Mouse (Mus musculus): ENCODE measurements around the gene Arhgef16. TPM values are rescaled to one million over a fixed set of nuclear protein-coding genes. Genes with fewer than 3 reads are reported as not detected.
A peak's percentile ranks its signal among the peaks of the same experiment; 100 is the strongest.

Arhgef16 gene
- polyA plus RNA-seq (2014; fragmentation: Nextera tagmentation; extraction: Ambion mirVana), result 2.0 and 3.3 TPM in 2 replicates

GRCm38 (mm10) chr4:154301466-154301881, at the start of gene Arhgef16:
Gene Arhgef16 (minus strand): TSS chr4:154301676.
- 26% methylated on average over 7 of the region's 7 CpGs for WGBS
- H3K27ac ChIP-seq (ENCODE audit: low read depth, low read length), result no peak within 1 kb of the TSS
- H3K4me1 ChIP-seq (ENCODE audit: control insufficient read depth, insufficient read depth, low read length), result peaks cover 4% of the 10 kb centered on the region; the same call in 1 of the 2 replicates
- ATAC-seq (ENCODE audit: insufficient read depth, low FRiP score, low TSS enrichment), result peak; percentile 68
- H3K4me3 ChIP-seq (ENCODE audit: low read depth, low read length), result no peak within 1 kb of the TSS
- H3K9ac ChIP-seq (ENCODE audit: low read length), result no peak within 1 kb of the TSS
- H3K9me3 ChIP-seq (ENCODE audit: control insufficient read depth, low read length), result no peaks in the 10 kb centered on the region
- no peaks in the 10 kb centered on the region for H3K36me3 ChIP-seq (ENCODE audit: control insufficient read depth, insufficient read depth, low read length)
- H3K4me2 ChIP-seq (ENCODE audit: low read depth), result no peak within 1 kb of the TSS
- DNase-seq (ENCODE audit: low spot score), result peak; percentile 69
- peaks cover 28% of the 10 kb centered on the region for H3K27me3 ChIP-seq (ENCODE audit: control insufficient read depth, insufficient read depth, low read length)

DNA sequence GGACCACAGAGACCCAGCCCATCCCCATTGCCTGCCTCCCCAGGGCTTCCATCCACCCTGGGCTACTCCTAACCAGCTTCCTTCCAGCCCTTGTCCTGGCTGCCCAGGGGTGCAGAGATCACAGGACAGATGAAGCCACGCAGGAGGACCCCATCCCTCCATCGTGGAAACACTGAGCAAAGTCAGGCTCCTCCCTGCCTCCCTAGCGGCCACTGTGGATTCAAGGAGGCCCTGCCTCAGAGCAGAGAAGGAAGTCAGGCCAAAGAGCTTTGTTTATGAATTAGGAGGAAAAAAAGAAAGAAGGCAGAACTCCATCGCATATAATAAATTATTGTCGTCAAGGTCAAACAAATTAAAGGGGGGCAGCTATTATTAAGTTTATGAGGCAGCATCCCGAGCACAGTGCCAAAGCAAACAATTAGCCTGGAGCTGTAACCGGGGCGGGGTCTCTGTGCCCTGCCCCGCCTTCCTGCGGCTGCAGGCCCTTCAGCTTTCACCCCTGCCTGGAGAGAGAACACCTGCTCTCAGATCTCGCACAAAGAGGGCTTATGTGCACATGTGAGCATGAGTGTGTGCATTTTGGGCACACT, 46.8 kb upstream of the Arhgef16 start:
- Histone ChIP-seq H3K27ac (ENCODE audit: low read depth, low read length) (no peak overlapping the region), H3K4me3 (ENCODE audit: low read depth, low read length) (no peak overlapping the region), H3K4me1 (ENCODE audit: control insufficient read depth, insufficient read depth, low read length) (peaks cover 21% of the 10 kb centered on the region), H3K9ac (ENCODE audit: low read length) (no peak overlapping the region), H3K4me2 (ENCODE audit: low read depth) (no peak overlapping the region), H3K27me3 (ENCODE audit: control insufficient read depth, insufficient read depth, low read length) (no peaks in the 10 kb centered on the region), H3K36me3 (ENCODE audit: control insufficient read depth, insufficient read depth, low read length) (no peaks in the 10 kb centered on the region), H3K9me3 (ENCODE audit: control insufficient read depth, low read length) (no peaks in the 10 kb centered on the region)
- 51% methylated on average over 11 of the region's 11 CpGs for WGBS
- DNase-seq (ENCODE audit: low spot score), result no peak
- no peak; the same call in 1 of the 2 replicates for ATAC-seq (ENCODE audit: insufficient read depth, low FRiP score, low TSS enrichment)

DNA sequence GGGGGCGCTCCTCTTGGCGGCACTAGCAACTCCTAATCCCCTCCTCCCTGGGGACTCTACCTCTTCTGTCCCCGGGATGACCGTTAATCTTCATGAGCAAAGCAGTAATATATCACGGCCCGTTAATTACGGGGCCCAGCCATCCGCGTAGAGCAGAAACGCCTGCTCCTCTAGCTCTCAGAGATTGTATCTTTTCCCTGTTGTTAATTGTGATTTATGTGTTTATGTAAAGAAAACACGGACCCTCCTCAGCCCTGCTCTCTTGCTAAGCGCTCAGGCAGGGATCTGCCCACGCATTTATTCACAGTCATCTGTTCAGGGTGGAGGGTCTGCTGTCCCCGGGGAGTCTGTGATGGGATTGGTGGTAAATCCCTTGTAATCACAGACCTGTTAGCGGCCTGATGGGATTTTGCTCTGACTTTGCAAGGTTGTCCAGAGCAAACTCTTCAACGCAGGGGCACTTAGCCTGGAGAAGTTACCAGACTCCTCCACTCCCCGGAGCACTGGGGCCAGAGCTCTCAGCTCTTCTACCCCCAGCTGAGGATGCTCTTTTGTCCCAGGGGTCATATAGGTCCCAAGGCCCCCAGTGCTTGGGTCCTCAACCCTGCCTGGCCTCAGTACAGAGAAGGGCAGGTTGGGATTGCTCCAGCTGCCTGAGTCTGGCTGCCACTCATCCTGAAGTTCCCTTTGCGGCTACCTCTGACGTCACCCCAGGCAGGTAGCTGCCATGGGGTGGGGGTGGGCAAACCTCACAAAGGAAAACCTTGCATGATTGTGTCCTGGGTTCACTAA, 45.5 kb upstream of the Arhgef16 start:
- H3K27ac ChIP-seq (ENCODE audit: low read depth, low read length), result peak overlapping the region; percentile 30; the same call in 1 of the 2 replicates
- H3K9ac ChIP-seq (ENCODE audit: low read length), result no peak overlapping the region
- H3K27me3 ChIP-seq (ENCODE audit: control insufficient read depth, insufficient read depth, low read length), result no peaks in the 10 kb centered on the region
- no peaks in the 10 kb centered on the region for H3K36me3 ChIP-seq (ENCODE audit: control insufficient read depth, insufficient read depth, low read length)
- WGBS, result 35% methylated on average over 19 of the region's 19 CpGs
- no peak overlapping the region for H3K4me3 ChIP-seq (ENCODE audit: low read depth, low read length)
- peaks cover 21% of the 10 kb centered on the region for H3K4me1 ChIP-seq (ENCODE audit: control insufficient read depth, insufficient read depth, low read length)
- no peaks in the 10 kb centered on the region for H3K9me3 ChIP-seq (ENCODE audit: control insufficient read depth, low read length)
- DNase-seq (ENCODE audit: low spot score) (peak; percentile 53), ATAC-seq (ENCODE audit: insufficient read depth, low FRiP score, low TSS enrichment) (peak; percentile 45)
- no peak overlapping the region for H3K4me2 ChIP-seq (ENCODE audit: low read depth)

DNA sequence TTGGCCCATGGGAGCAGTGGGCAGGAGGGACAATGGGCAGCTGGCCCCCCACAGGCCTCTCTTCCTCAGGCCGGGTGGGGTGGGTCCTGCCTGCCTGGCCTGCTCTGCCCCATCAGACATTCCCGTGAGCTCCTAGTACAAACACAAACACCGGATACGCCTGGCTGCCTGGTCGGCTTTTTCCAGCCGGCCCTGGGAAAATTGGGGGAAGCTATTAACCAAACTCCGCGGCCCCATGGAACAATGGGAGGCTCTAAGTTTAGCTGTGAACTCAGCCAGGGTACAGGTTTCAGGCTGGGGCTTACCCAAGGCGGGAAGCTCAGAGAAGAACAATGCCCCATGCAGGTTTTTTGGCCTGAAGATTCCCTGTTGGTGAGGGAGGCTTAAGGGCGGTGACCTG, 35.2 kb upstream of the Arhgef16 start:
- Histone ChIP-seq H3K27ac (ENCODE audit: low read depth, low read length) (peak overlapping the region; percentile 4; the same call in 1 of the 2 replicates), H3K4me2 (ENCODE audit: low read depth) (no peak overlapping the region), H3K27me3 (ENCODE audit: control insufficient read depth, insufficient read depth, low read length) (0 out of 2 replicates have a peak, but pooled peaks cover 3% of the 10 kb centered on the region), H3K9ac (ENCODE audit: low read length) (peak overlapping the region; percentile 2; the same call in 1 of the 2 replicates), H3K9me3 (ENCODE audit: control insufficient read depth, low read length) (no peaks in the 10 kb centered on the region), H3K4me1 (ENCODE audit: control insufficient read depth, insufficient read depth, low read length) (peaks cover 37% of the 10 kb centered on the region), H3K4me3 (ENCODE audit: low read depth, low read length) (no peak overlapping the region), H3K36me3 (ENCODE audit: control insufficient read depth, insufficient read depth, low read length) (no peaks in the 10 kb centered on the region)
- no peak for ATAC-seq (ENCODE audit: insufficient read depth, low FRiP score, low TSS enrichment)
- DNase-seq (ENCODE audit: low spot score), result peak; percentile 57
- 19% methylated on average over 10 of the region's 10 CpGs for WGBS

GRCm38 (mm10) chr4:154335761-154336160, 34.3 kb upstream of the Arhgef16 start, which contains the start of gene B230104I21Rik:
Gene B230104I21Rik (plus strand): TSS chr4:154336127.
- ATAC-seq (ENCODE audit: insufficient read depth, low FRiP score, low TSS enrichment) (peak; percentile 39; the same call in 1 of the 2 replicates), DNase-seq (ENCODE audit: low spot score) (no peak)
- Histone ChIP-seq H3K4me2 (ENCODE audit: low read depth) (peak within 1 kb of the TSS; percentile 18), H3K36me3 (ENCODE audit: control insufficient read depth, insufficient read depth, low read length) (no peaks in the 10 kb centered on the region), H3K9ac (ENCODE audit: low read length) (peak within 1 kb of the TSS; percentile 2; the same call in 1 of the 2 replicates), H3K4me1 (ENCODE audit: control insufficient read depth, insufficient read depth, low read length) (peaks cover 46% of the 10 kb centered on the region), H3K27me3 (ENCODE audit: control insufficient read depth, insufficient read depth, low read length) (0 out of 2 replicates have a peak, but pooled peaks cover 3% of the 10 kb centered on the region), H3K4me3 (ENCODE audit: low read depth, low read length) (no peak within 1 kb of the TSS), H3K27ac (ENCODE audit: low read depth, low read length) (peak within 1 kb of the TSS; percentile 4), H3K9me3 (ENCODE audit: control insufficient read depth, low read length) (no peaks in the 10 kb centered on the region)
- 50% methylated on average over 12 of the region's 12 CpGs for WGBS

DNA sequence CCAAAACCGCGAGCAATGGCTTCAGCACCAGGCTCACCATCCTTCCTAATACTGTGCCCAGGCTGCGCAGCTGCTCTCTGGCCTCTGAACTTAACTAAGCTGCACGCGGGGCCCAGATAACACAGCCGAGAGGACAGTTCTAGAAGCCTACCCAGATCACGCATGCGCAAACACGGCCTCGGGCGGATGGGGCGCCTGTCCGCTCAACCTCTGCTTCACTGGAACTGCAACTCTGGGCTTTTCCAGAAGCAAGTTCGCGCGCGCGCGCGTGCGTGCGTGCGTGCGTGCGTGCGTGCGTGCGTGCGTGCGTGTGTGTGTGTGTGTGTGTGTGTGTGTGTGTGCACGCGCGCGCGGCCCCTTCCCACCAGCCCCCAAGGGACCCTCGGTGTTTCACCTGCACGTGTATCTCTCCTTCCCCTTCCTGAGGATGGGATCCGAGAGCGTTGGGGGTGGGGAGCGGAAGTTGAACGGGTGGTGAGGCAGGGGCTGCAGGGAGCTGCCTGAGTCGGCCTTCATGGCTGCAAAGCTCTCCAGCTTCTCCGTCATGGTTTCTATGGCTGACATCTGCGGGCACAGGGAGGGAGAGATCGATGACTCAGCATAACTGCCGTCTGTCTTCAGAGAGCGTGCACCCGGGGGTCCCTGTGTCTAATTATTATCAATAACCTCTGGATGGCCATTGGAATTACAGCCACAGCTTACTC, 33.4 kb upstream of the Arhgef16 start:
- DNase-seq (ENCODE audit: low spot score), result peak; percentile 57
- peak overlapping the region; percentile 18 for H3K4me2 ChIP-seq (ENCODE audit: low read depth)
- H3K4me3 ChIP-seq (ENCODE audit: low read depth, low read length), result no peak overlapping the region
- no peak for ATAC-seq (ENCODE audit: insufficient read depth, low FRiP score, low TSS enrichment)
- H3K9ac ChIP-seq (ENCODE audit: low read length), result no peak overlapping the region
- 0 out of 2 replicates have a peak, but pooled peaks cover 4% of the 10 kb centered on the region for H3K27me3 ChIP-seq (ENCODE audit: control insufficient read depth, insufficient read depth, low read length)
- WGBS, result 61% methylated on average over 46 of the region's 48 CpGs
- no peaks in the 10 kb centered on the region for H3K9me3 ChIP-seq (ENCODE audit: control insufficient read depth, low read length)
- peaks cover 55% of the 10 kb centered on the region for H3K4me1 ChIP-seq (ENCODE audit: control insufficient read depth, insufficient read depth, low read length)
- no peak overlapping the region for H3K27ac ChIP-seq (ENCODE audit: low read depth, low read length)
- H3K36me3 ChIP-seq (ENCODE audit: control insufficient read depth, insufficient read depth, low read length), result no peaks in the 10 kb centered on the region

GRCm38 (mm10) chr4:154333300-154333699, 31.8 kb upstream of the Arhgef16 start:
- Histone ChIP-seq H3K27ac (ENCODE audit: low read depth, low read length) (peak overlapping the region; percentile 51; the same call in 1 of the 2 replicates), H3K9ac (ENCODE audit: low read length) (no peak overlapping the region), H3K4me3 (ENCODE audit: low read depth, low read length) (no peak overlapping the region), H3K4me2 (ENCODE audit: low read depth) (no peak overlapping the region), H3K9me3 (ENCODE audit: control insufficient read depth, low read length) (no peaks in the 10 kb centered on the region), H3K4me1 (ENCODE audit: control insufficient read depth, insufficient read depth, low read length) (peaks cover 63% of the 10 kb centered on the region), H3K27me3 (ENCODE audit: control insufficient read depth, insufficient read depth, low read length) (peaks cover 8% of the 10 kb centered on the region; the same call in 1 of the 2 replicates), H3K36me3 (ENCODE audit: control insufficient read depth, insufficient read depth, low read length) (no peaks in the 10 kb centered on the region)
- WGBS, result 51% methylated on average over 8 of the region's 8 CpGs
- ATAC-seq (ENCODE audit: insufficient read depth, low FRiP score, low TSS enrichment) (0 out of 2 replicates have a peak, but pooled peaks have one; percentile 11), DNase-seq (ENCODE audit: low spot score) (no peak)

- 13% methylated on average over 12 of the region's 12 CpGs for WGBS
- Histone ChIP-seq H3K27ac (ENCODE audit: low read depth, low read length) (peak overlapping the region; percentile 82), H3K27me3 (ENCODE audit: control insufficient read depth, insufficient read depth, low read length) (peaks cover 10% of the 10 kb centered on the region; the same call in 1 of the 2 replicates), H3K9me3 (ENCODE audit: control insufficient read depth, low read length) (no peaks in the 10 kb centered on the region), H3K4me2 (ENCODE audit: low read depth) (peak overlapping the region; percentile 10; the same call in 1 of the 2 replicates), H3K4me1 (ENCODE audit: control insufficient read depth, insufficient read depth, low read length) (peaks cover 63% of the 10 kb centered on the region), H3K4me3 (ENCODE audit: low read depth, low read length) (no peak overlapping the region), H3K36me3 (ENCODE audit: control insufficient read depth, insufficient read depth, low read length) (no peaks in the 10 kb centered on the region), H3K9ac (ENCODE audit: low read length) (peak overlapping the region; percentile 42)
- peak; percentile 46 for ATAC-seq (ENCODE audit: insufficient read depth, low FRiP score, low TSS enrichment)
- DNase-seq (ENCODE audit: low spot score), result peak; percentile 68
Measured at GRCm38 (mm10) chr4:154331271-154331670, 29.8 kb upstream of the Arhgef16 start.

Data from neural tube, embryonic 11.5 days (tissue).